In genomic region chr14:77578355-77578754, GRCm38 (mm10) we compare ENCODE assay signal across 23 mouse cellular contexts.
DNase-seq lines count a peak whose midpoint lies in the region; ATAC-seq and TF ChIP-seq lines count a peak whose summit lies in the region.
"Had no signal": no experiment of that assay in that cellular context is flagged by ENCODE, and none has a peak within 500 bp of the region (broad histone marks: within the 10 kb centered on the region; RNA-seq: fewer than 3 reads in every experiment).

No protein-coding gene starts in this region.

- H3K4me3 ChIP-seq in left cerebral cortex, adult 2 months, result no peak overlapping the region
- no peak overlapping the region for H3K4me3 ChIP-seq in hindbrain, postnatal 0 days (ENCODE audit: low read length)
- no peak overlapping the region for H3K4me3 ChIP-seq in midbrain, postnatal 0 days (ENCODE audit: low read depth, low read length)
- H3K4me3 ChIP-seq: limb, embryonic 12.5 days; myocyte had no signal

- H3K27me3 ChIP-seq in hindbrain, postnatal 0 days (ENCODE audit: insufficient read depth, low read length), result no peaks in the 10 kb centered on the region
- no peaks in the 10 kb centered on the region for H3K27me3 ChIP-seq in midbrain, postnatal 0 days (ENCODE audit: insufficient read depth, low read length)
- H3K27me3 ChIP-seq: CH12.LX; limb, embryonic 12.5 days; Patski had no signal

- no peaks in the 10 kb centered on the region for H3K9me3 ChIP-seq in hindbrain, postnatal 0 days (ENCODE audit: low read length)
- no peaks in the 10 kb centered on the region for H3K9me3 ChIP-seq in midbrain, postnatal 0 days (ENCODE audit: low read length)
- H3K9me3 ChIP-seq: limb, embryonic 12.5 days had no signal

- no peak for TF ChIP-seq CTCF in left cerebral cortex, adult 2 months (IDR thresholded peaks at IDR 0.05)
- no peak for TF ChIP-seq CTCF in hindbrain, postnatal 0 days (IDR thresholded peaks at IDR 0.05; ENCODE audit: low read depth)
- TF ChIP-seq CTCF in midbrain, postnatal 0 days (IDR thresholded peaks at IDR 0.05), result peak; percentile 24; the same call in 1 of the 2 replicates

- ATAC-seq in hindbrain, postnatal 0 days, result no peak
- ATAC-seq in midbrain, postnatal 0 days (ENCODE audit: low FRiP score), result peak; percentile 25; the same call in 1 of the 2 replicates
- ATAC-seq: intestine, postnatal 0 days; liver, postnatal 0 days; lung, postnatal 0 days; Patski had no signal

- peak; percentile 48 for DNase-seq in heart, adult 11 months
- no peak for DNase-seq in heart, postnatal 14 days
- no peak for DNase-seq in left cerebral cortex, adult 2 months (ENCODE audit: extremely low spot score in 1 of 2, low spot score in 2 of 2)
- DNase-seq in left cerebral cortex, postnatal 4 days, result no peak
- peak; percentile 31 for DNase-seq in hindbrain, postnatal 0 days (ENCODE audit: low spot score)
- no peak for DNase-seq in midbrain, postnatal 0 days (ENCODE audit: low spot score)
- no peak for DNase-seq in right cerebral cortex, postnatal 14 days
- DNase-seq: adrenal gland, adult 2 months; B cell, adult 2 months; cerebellum, adult 18-20 months; cerebellum, postnatal 14 days; liver, postnatal 0 days; thymus, adult 18-20 months; thymus, postnatal 36 days had no signal

- no peaks in the 10 kb centered on the region for H3K36me3 ChIP-seq in hindbrain, postnatal 0 days (ENCODE audit: insufficient read depth, low read length)
- no peaks in the 10 kb centered on the region for H3K36me3 ChIP-seq in midbrain, postnatal 0 days (ENCODE audit: insufficient read depth, low read length)
- H3K36me3 ChIP-seq: G1E; limb, embryonic 12.5 days had no signal

- no peak overlapping the region for H3K4me2 ChIP-seq in hindbrain, postnatal 0 days (ENCODE audit: low read depth, low read length)
- no peak overlapping the region for H3K4me2 ChIP-seq in midbrain, postnatal 0 days (ENCODE audit: low read depth, low read length, poor library complexity, severe bottlenecking)
- H3K4me2 ChIP-seq: limb, embryonic 12.5 days; liver, embryonic 11.5 days had no signal

- H3K9ac ChIP-seq in hindbrain, postnatal 0 days (replicated peaks; ENCODE audit: low read length), result no peak overlapping the region
- no peak overlapping the region for H3K9ac ChIP-seq in midbrain, postnatal 0 days (replicated peaks; ENCODE audit: low read length, poor library complexity, severe bottlenecking)
- H3K9ac ChIP-seq: limb, embryonic 12.5 days; liver, postnatal 0 days had no signal

- no peaks in the 10 kb centered on the region for H3K4me1 ChIP-seq in hindbrain, postnatal 0 days (ENCODE audit: insufficient read depth, low read length)
- peaks cover 8% of the 10 kb centered on the region; the same call in 1 of the 2 replicates for H3K4me1 ChIP-seq in midbrain, postnatal 0 days (ENCODE audit: insufficient read depth, low read length)

- H3K27ac ChIP-seq in left cerebral cortex, adult 2 months, result peak overlapping the region; percentile 30; the same call in 1 of the 2 replicates
- H3K27ac ChIP-seq in hindbrain, postnatal 0 days, result no peak overlapping the region
- peak overlapping the region; percentile 26; the same call in 1 of the 2 replicates for H3K27ac ChIP-seq in midbrain, postnatal 0 days (ENCODE audit: low read depth, low read length)
- H3K27ac ChIP-seq: limb, embryonic 12.5 days; macrophage had no signal

- WGBS in hindbrain, postnatal 0 days, result 38% methylated on average over 7 of the region's 7 CpGs
- 24% methylated on average over 7 of the region's 7 CpGs for WGBS in midbrain, postnatal 0 days

- intact Hi-C loops in heart, postnatal 14 days (cut with DNase I), result no loop called here
- intact Hi-C loops in left cerebral cortex, adult 2 months (cut with DNase I), result no loop called here
- intact Hi-C loops in left cerebral cortex, postnatal 4 days (cut with DNase I), result no loop called here

Comparison
In these comparisons a context has a peak if more than half of its experiments do, and no peak if none do; other contexts are left out.
1. DNase-seq: peak in heart, adult 11 months (single experiment) and hindbrain, postnatal 0 days (single experiment); none in heart, postnatal 14 days (0 of 2), left cerebral cortex, adult 2 months (0 of 2), left cerebral cortex, postnatal 4 days (single experiment), midbrain, postnatal 0 days (single experiment) and right cerebral cortex, postnatal 14 days (single experiment).